Mouse (Mus musculus) cerebellum, adult 2 months (tissue): ENCODE results near the gene Lingo2.

ENCODE experiments used
- CTCF ChIP-seq: fragments of 200-500 bp; IDR thresholded peaks from 2 replicates; pipeline ENCODE4 v1.5.1; 2011; ENCODE audit warnings: low read depth, mild to moderate bottlenecking, control low read depth, low read length, moderate library complexity, borderline replicate concordance; ENCODE audit not compliant: insufficient read depth
- POLR2A ChIP-seq: fragments of 200-500 bp; IDR thresholded peaks from 2 replicates; pipeline ENCODE4 v1.6.1; 2011; ENCODE audit warnings: low read length, control low read depth, borderline replicate concordance; ENCODE audit not compliant: insufficient read depth

- TF ChIP-seq CTCF (no peak), POLR2A (no peak)
Observed at GRCm38 (mm10) chr4:36635666-36636065, 315.9 kb downstream of the Lingo2 start.
